Mouse (Mus musculus) neural tube, embryonic 14.5 days (tissue): ENCODE data around the gene Tjp1. TPM values are rescaled to one million over a fixed set of nuclear protein-coding genes. Genes with fewer than 3 reads are reported as not detected.

Experiments
- ATAC-seq: fragments of 200-750 bp; cut with Nextera tagmentation; 2 replicates; pipeline ENCODE4 v1.8.0; 2017; ENCODE audit warnings: low read depth, mild to moderate bottlenecking, moderate TSS enrichment, moderate library complexity
- H3K27ac ChIP-seq: fragments of 300-500 bp; sonication (generic); 2 replicates; pipeline ENCODE4 v1.5.1; 2014; ENCODE audit warnings: low read depth, mild to moderate bottlenecking, control low read depth, low read length, moderate library complexity, mixed read lengths
- H3K27me3 ChIP-seq: fragments of 300-500 bp; sonication (generic); 2 replicates; pipeline ENCODE4 v1.6.1; 2014; ENCODE audit warnings: low read length; ENCODE audit not compliant: control insufficient read depth, insufficient read depth
- H3K36me3 ChIP-seq: fragments of 300-500 bp; sonication (generic); 2 replicates; pipeline ENCODE4 v1.6.1; 2014; ENCODE audit warnings: low read length, mixed read lengths; ENCODE audit not compliant: control insufficient read depth, insufficient read depth
- H3K4me1 ChIP-seq: fragments of 300-500 bp; sonication (generic); 2 replicates; pipeline ENCODE4 v1.6.1; 2014; ENCODE audit warnings: low read length; ENCODE audit not compliant: control insufficient read depth, insufficient read depth
- H3K4me2 ChIP-seq: fragments of 300-500 bp; sonication (generic); 2 replicates; pipeline ENCODE4 v1.6.1; 2014; ENCODE audit warnings: mild to moderate bottlenecking, low read depth, low read length, control low read depth
- H3K4me3 ChIP-seq: fragments of 300-500 bp; sonication (generic); 2 replicates; pipeline ENCODE4 v1.5.1; 2014; ENCODE audit warnings: low read depth, low read length, control low read depth, mixed read lengths
- H3K9ac ChIP-seq: fragments of 300-500 bp; sonication (generic); replicated peaks from 2 replicates; pipeline ENCODE4 v1.6.1; 2014; ENCODE audit warnings: low read depth, mild to moderate bottlenecking, control low read depth, low read length, mixed read lengths
- H3K9me3 ChIP-seq: fragments of 300-500 bp; sonication (generic); 2 replicates; pipeline ENCODE4 v1.6.1; 2016; ENCODE audit warnings: low read length; ENCODE audit not compliant: control insufficient read depth
- WGBS: fragments of 180-500 bp; shearing (Covaris S2); extraction: QIAGEN DNeasy Blood & Tissue Kit; methylation state at CpG from one replicate; pipeline ENCODE4 v1.1.7; 2014; 5-methylcytosine and 5-hydroxymethylcytosine counted together
- polyA plus RNA-seq: library from polyadenylated mRNA; unstranded; fragments of >200 nt; fragmentation: Nextera tagmentation; extraction: Ambion mirVana; gene quantifications from 2 replicates; pipeline ENCODE4 v1.2.1, GENCODE M21; 2014

The Tjp1 gene
- polyA plus RNA-seq, 1 experiment from 2014 or later: 37.0 TPM

- ATAC-seq: no peak
- Histone ChIP-seq H3K27ac (no peak overlapping the region; the same call in 1 of the 2 replicates), H3K4me2 (no peak overlapping the region), H3K36me3 (no peaks in the 10 kb centered on the region), H3K4me1 (peaks cover 15% of the 10 kb centered on the region), H3K27me3 (no peaks in the 10 kb centered on the region), H3K4me3 (no peak overlapping the region), H3K9me3 (no peaks in the 10 kb centered on the region), H3K9ac (no peak overlapping the region)
- WGBS: 56% methylated on average over 3 of the region's 3 CpGs
These were observed 111.1 kb downstream of the Tjp1 start for GRCm38 (mm10) chr7:65416506-65416905.

GRCm38 (mm10) chr7:65413946-65414945 lies 113.3 kb downstream of the Tjp1 start:
- H3K27ac ChIP-seq: no peak overlapping the region
- H3K9me3 ChIP-seq: no peaks in the 10 kb centered on the region
- no peak overlapping the region for H3K9ac ChIP-seq
- no peaks in the 10 kb centered on the region for H3K36me3 ChIP-seq
- H3K4me1 ChIP-seq: peaks cover 13% of the 10 kb centered on the region
- no peak for ATAC-seq
- 75% methylated on average over 13 of the region's 13 CpGs for WGBS
- H3K4me2 ChIP-seq: no peak overlapping the region
- no peaks in the 10 kb centered on the region for H3K27me3 ChIP-seq
- no peak overlapping the region for H3K4me3 ChIP-seq

- no peak for ATAC-seq
- H3K4me3 ChIP-seq: no peak overlapping the region
- no peak overlapping the region for H3K4me2 ChIP-seq
- WGBS: 54% methylated on average over 7 of the region's 7 CpGs
- no peaks in the 10 kb centered on the region for H3K4me1 ChIP-seq
- no peak overlapping the region for H3K9ac ChIP-seq
- no peaks in the 10 kb centered on the region for H3K27me3 ChIP-seq
- no peaks in the 10 kb centered on the region for H3K36me3 ChIP-seq
- no peaks in the 10 kb centered on the region for H3K9me3 ChIP-seq
- H3K27ac ChIP-seq: no peak overlapping the region
These were observed 116.9 kb downstream of the Tjp1 start for GRCm38 (mm10) chr7:65410668-65411067.

GRCm38 (mm10) chr7:65406427-65406826 lies 121.2 kb downstream of the Tjp1 start:
- Histone ChIP-seq H3K9me3 (no peaks in the 10 kb centered on the region), H3K4me3 (no peak overlapping the region), H3K36me3 (no peaks in the 10 kb centered on the region), H3K4me2 (no peak overlapping the region), H3K27ac (no peak overlapping the region), H3K4me1 (no peaks in the 10 kb centered on the region), H3K9ac (no peak overlapping the region), H3K27me3 (no peaks in the 10 kb centered on the region)
- no peak for ATAC-seq
- WGBS: 88% methylated on average over 3 of the region's 3 CpGs

GRCm38 (mm10) chr7:65402516-65402915 lies 125.1 kb downstream of the Tjp1 start:
- ATAC-seq: no peak
- WGBS: 94% methylated on average over 5 of the region's 5 CpGs
- no peak overlapping the region for H3K9ac ChIP-seq

GRCm38 (mm10) chr7:65401622-65402021 lies 126.0 kb downstream of the Tjp1 start:
- H3K9me3 ChIP-seq: no peaks in the 10 kb centered on the region
- no peak for ATAC-seq
- H3K27me3 ChIP-seq: no peaks in the 10 kb centered on the region
- H3K4me1 ChIP-seq: no peaks in the 10 kb centered on the region
- no peak overlapping the region for H3K4me3 ChIP-seq
- H3K4me2 ChIP-seq: no peak overlapping the region
- no peak overlapping the region for H3K27ac ChIP-seq
- no peak overlapping the region for H3K9ac ChIP-seq
- no peaks in the 10 kb centered on the region for H3K36me3 ChIP-seq

More at GRCm38 (mm10) chr7:65402516-65402915, 125.1 kb downstream of the Tjp1 start:
- Histone ChIP-seq H3K36me3 (no peaks in the 10 kb centered on the region), H3K4me1 (no peaks in the 10 kb centered on the region), H3K9me3 (no peaks in the 10 kb centered on the region), H3K27me3 (no peaks in the 10 kb centered on the region), H3K27ac (no peak overlapping the region), H3K4me3 (no peak overlapping the region), H3K4me2 (no peak overlapping the region)

- ATAC-seq: no peak
- Histone ChIP-seq H3K9me3 (no peaks in the 10 kb centered on the region), H3K36me3 (no peaks in the 10 kb centered on the region), H3K4me2 (no peak overlapping the region), H3K4me1 (peaks cover 9% of the 10 kb centered on the region; the same call in 1 of the 2 replicates), H3K27ac (no peak overlapping the region), H3K27me3 (no peaks in the 10 kb centered on the region), H3K4me3 (no peak overlapping the region), H3K9ac (no peak overlapping the region)
- WGBS: 80% methylated on average over 4 of the region's 4 CpGs
These were observed 131.7 kb downstream of the Tjp1 start for GRCm38 (mm10) chr7:65395891-65396290.

- WGBS: 78% methylated on average over 5 of the region's 5 CpGs
- H3K4me1 ChIP-seq: peaks cover 9% of the 10 kb centered on the region; the same call in 1 of the 2 replicates
These were observed 132.4 kb downstream of the Tjp1 start for GRCm38 (mm10) chr7:65395166-65395565.

GRCm38 (mm10) chr7:65394672-65395071 lies 132.9 kb downstream of the Tjp1 start:
- H3K27me3 ChIP-seq: no peaks in the 10 kb centered on the region
- no peak overlapping the region for H3K27ac ChIP-seq
- H3K4me2 ChIP-seq: no peak overlapping the region
- peaks cover 9% of the 10 kb centered on the region; the same call in 1 of the 2 replicates for H3K4me1 ChIP-seq
- no peak overlapping the region for H3K9ac ChIP-seq
- H3K9me3 ChIP-seq: no peaks in the 10 kb centered on the region
- no peaks in the 10 kb centered on the region for H3K36me3 ChIP-seq
- 24% methylated on average over 2 of the region's 2 CpGs for WGBS
- no peak for ATAC-seq
- no peak overlapping the region for H3K4me3 ChIP-seq

More at GRCm38 (mm10) chr7:65395166-65395565, 132.4 kb downstream of the Tjp1 start:
- Histone ChIP-seq H3K9me3 (no peaks in the 10 kb centered on the region), H3K9ac (no peak overlapping the region), H3K4me2 (no peak overlapping the region), H3K27me3 (no peaks in the 10 kb centered on the region), H3K36me3 (no peaks in the 10 kb centered on the region), H3K4me3 (no peak overlapping the region), H3K27ac (no peak overlapping the region)
- ATAC-seq: no peak
